Mouse (Mus musculus) ES-Bruce4 (cell line): ENCODE results near the gene Olfr910. TPM values are rescaled to one million over a fixed set of nuclear protein-coding genes. Genes with fewer than 3 reads are reported as not detected.

ENCODE experiments used
- H3K27ac ChIP-seq: 2 replicates; pipeline ENCODE4 v1.5.1; 2012; ENCODE audit warnings: low read length, inconsistent platforms; ENCODE audit not compliant: insufficient read depth
- H3K27me3 ChIP-seq: 2 replicates; pipeline ENCODE4 v1.6.1; 2012; ENCODE audit warnings: mild to moderate bottlenecking, low read length, inconsistent platforms; ENCODE audit not compliant: control insufficient read depth, poor library complexity, insufficient read depth, severe bottlenecking
- H3K36me3 ChIP-seq: 2 replicates; pipeline ENCODE4 v1.6.1; 2012; ENCODE audit warnings: inconsistent platforms, mild to moderate bottlenecking, low read length, moderate library complexity; ENCODE audit not compliant: control insufficient read depth, poor library complexity, insufficient read depth, severe bottlenecking
- H3K4me1 ChIP-seq: one replicate; pipeline ENCODE4 v1.8.1; 2011; ENCODE audit warnings: low read length; ENCODE audit not compliant: control insufficient read depth, insufficient read depth
- H3K4me3 ChIP-seq: 2 replicates; pipeline ENCODE4 v1.5.1; 2011; ENCODE audit warnings: low read depth, mild to moderate bottlenecking, low read length
- H3K9ac ChIP-seq: 2 replicates; pipeline ENCODE4 v1.6.1; 2012; ENCODE audit warnings: low read depth, mild to moderate bottlenecking, inconsistent platforms; ENCODE audit not compliant: poor library complexity, severe bottlenecking
- H3K9me3 ChIP-seq: replicated peaks from 2 replicates; pipeline ENCODE4 v1.6.1; 2012; ENCODE audit warnings: mild to moderate bottlenecking, low read length, inconsistent platforms; ENCODE audit not compliant: control insufficient read depth, poor library complexity, insufficient read depth, severe bottlenecking
- CTCF ChIP-seq: IDR thresholded peaks from one replicate; pipeline ENCODE4 v1.8.1; 2011; ENCODE audit warnings: low read depth, low read length
- EP300 ChIP-seq: IDR thresholded peaks from 2 replicates; pipeline ENCODE4 v1.6.1; 2011; ENCODE audit warnings: low read depth, low read length; ENCODE audit not compliant: insufficient read depth
- POLR2A ChIP-seq: IDR thresholded peaks from one replicate; pipeline ENCODE4 v1.8.1; 2011; ENCODE audit warnings: low read length; ENCODE audit not compliant: insufficient read depth
- polyA plus RNA-seq: library from polyadenylated mRNA; stranded (reverse); fragments of >200 nt; gene quantifications from 2 replicates; pipeline ENCODE4 v1.2.4, GENCODE M21; 2011; ENCODE audit warnings: low read depth; ENCODE audit not compliant: missing spikeins, insufficient read depth, insufficient read length

Gene Olfr910
- not detected in 2 replicates for polyA plus RNA-seq

GRCm38 (mm10) chr9:38537549-38537948, at the start of gene Olfr910:
TSS of gene Olfr910 (plus strand) at chr9:38537849.
- Histone ChIP-seq H3K4me3 (no peak within 1 kb of the TSS), H3K27me3 (no peaks in the 10 kb centered on the region), H3K27ac (no peak within 1 kb of the TSS), H3K36me3 (no peaks in the 10 kb centered on the region), H3K9me3 (0 out of 2 replicates have a peak, but pooled peaks cover 3% of the 10 kb centered on the region), H3K9ac (no peak within 1 kb of the TSS), H3K4me1 (no peaks in the 10 kb centered on the region)
- TF ChIP-seq POLR2A (no peak), CTCF (no peak), EP300 (no peak)

DNA sequence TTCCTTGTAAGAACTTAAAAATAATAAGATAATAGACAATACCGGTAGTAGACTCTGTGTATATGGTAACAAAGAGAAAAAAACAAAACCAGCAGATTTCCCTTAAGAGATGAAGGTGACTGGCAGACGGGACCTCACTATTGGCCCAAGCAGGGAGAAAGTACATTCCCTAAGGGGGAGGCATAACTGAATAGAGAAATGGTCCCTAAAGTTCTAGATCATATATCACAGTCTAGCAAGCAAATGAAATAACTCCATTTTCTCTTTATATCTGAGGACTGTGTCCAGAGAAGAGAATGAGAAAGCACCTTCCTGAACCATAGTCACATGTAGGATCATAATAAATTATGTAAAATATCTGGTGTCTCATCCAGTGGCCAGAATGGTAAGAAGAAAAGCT, 42.1 kb upstream of the Olfr910 start, which contains the start of gene Olfr907:
TSS of gene Olfr907 (plus strand) at position 301 of the 400 bp plus-strand sequence.
- TF ChIP-seq EP300 (no peak), CTCF (no peak), POLR2A (no peak)
- no peak within 1 kb of the TSS for H3K9ac ChIP-seq
- no peaks in the 10 kb centered on the region for H3K36me3 ChIP-seq
- H3K4me1 ChIP-seq, result no peaks in the 10 kb centered on the region
- H3K27me3 ChIP-seq, result no peaks in the 10 kb centered on the region
- H3K9me3 ChIP-seq, result no peaks in the 10 kb centered on the region
- H3K4me3 ChIP-seq, result no peak within 1 kb of the TSS
- no peak within 1 kb of the TSS for H3K27ac ChIP-seq

DNA sequence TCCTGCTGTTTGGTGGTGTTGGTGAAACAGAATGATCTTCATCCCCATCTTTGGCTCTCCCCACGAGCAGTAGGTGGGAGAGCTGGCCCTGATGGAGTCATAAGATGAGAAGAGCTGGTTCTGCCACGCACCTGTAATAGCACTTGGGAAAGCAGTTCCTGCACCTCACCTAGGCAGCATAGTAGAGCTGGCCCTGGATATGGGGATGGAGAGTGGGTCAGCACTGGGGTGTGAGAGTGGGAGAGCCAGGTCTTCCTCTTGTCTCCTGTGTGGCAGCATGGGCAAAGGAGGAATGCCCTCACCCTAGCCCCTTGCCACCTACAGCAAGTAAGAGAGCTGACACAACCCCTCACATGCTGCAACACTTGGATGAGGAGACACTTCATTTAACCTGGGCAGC, 25.3 kb upstream of the Olfr910 start:
- Histone ChIP-seq H3K4me3 (no peak overlapping the region), H3K9me3 (no peaks in the 10 kb centered on the region), H3K36me3 (no peaks in the 10 kb centered on the region), H3K4me1 (no peaks in the 10 kb centered on the region), H3K9ac (no peak overlapping the region), H3K27ac (no peak overlapping the region), H3K27me3 (no peaks in the 10 kb centered on the region)
- TF ChIP-seq CTCF (no peak), POLR2A (no peak), EP300 (no peak)

- TF ChIP-seq CTCF (no peak), EP300 (no peak), POLR2A (no peak)
- no peak within 1 kb of the TSS for H3K4me3 ChIP-seq
- H3K27me3 ChIP-seq, result no peaks in the 10 kb centered on the region
- no peaks in the 10 kb centered on the region for H3K4me1 ChIP-seq
- H3K9me3 ChIP-seq, result no peaks in the 10 kb centered on the region
- H3K9ac ChIP-seq, result no peak within 1 kb of the TSS
- no peak within 1 kb of the TSS for H3K27ac ChIP-seq
- no peaks in the 10 kb centered on the region for H3K36me3 ChIP-seq
These were observed 16.4 kb upstream of the Olfr910 start, which contains the start of gene Olfr911-ps1 for GRCm38 (mm10) chr9:38521280-38521679. TSS of gene Olfr911-ps1 (plus strand) at chr9:38521580.

DNA sequence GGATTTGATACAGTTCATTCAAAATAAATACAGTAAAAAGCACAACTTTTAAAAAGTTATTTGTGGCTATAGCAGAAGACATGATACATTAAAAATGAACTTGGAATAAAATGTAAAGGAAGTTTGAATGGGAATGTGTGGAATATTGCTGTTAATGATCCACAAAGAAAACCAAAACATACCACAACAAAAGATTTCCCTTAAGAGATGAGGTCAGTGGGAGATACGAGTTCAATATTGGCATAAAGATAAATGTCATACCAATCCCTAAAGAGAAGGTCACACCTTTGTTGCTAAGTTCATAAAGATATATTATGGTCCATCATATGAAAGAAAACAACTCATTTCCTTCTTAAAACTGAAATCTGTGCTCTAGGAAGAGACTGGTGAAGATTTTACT, 42.2 kb downstream of the Olfr910 start, which contains the start of gene Olfr912:
TSS of gene Olfr912 (plus strand) at position 301 of the 400 bp plus-strand sequence.
- H3K4me1 ChIP-seq, result no peaks in the 10 kb centered on the region
- no peak within 1 kb of the TSS for H3K27ac ChIP-seq
- no peak within 1 kb of the TSS for H3K9ac ChIP-seq
- TF ChIP-seq EP300 (no peak), CTCF (no peak), POLR2A (no peak)
- H3K9me3 ChIP-seq, result no peaks in the 10 kb centered on the region
- no peaks in the 10 kb centered on the region for H3K27me3 ChIP-seq
- H3K4me3 ChIP-seq, result no peak within 1 kb of the TSS
- no peaks in the 10 kb centered on the region for H3K36me3 ChIP-seq

Other genes starting within 250 kb of the Olfr910 start
- gene Olfr896-ps1, start 246.7 kb upstream of the Olfr910 start, polyA plus RNA-seq, result not detected in 2 replicates
- not detected in 2 replicates for gene Olfr25, start 208.8 kb upstream of the Olfr910 start, polyA plus RNA-seq
- gene Olfr898, start 189.4 kb upstream of the Olfr910 start, polyA plus RNA-seq, result 0.15 TPM in 1 of 2 replicates, not detected in the other
- gene Olfr250, start 171.0 kb upstream of the Olfr910 start, polyA plus RNA-seq, result not detected in 2 replicates
- gene Olfr251, start 160.8 kb upstream of the Olfr910 start, polyA plus RNA-seq, result not detected in 2 replicates
- gene Olfr147, start 136.2 kb upstream of the Olfr910 start, polyA plus RNA-seq, result not detected in 2 replicates
- not detected in 2 replicates for gene Olfr901, start 108.4 kb upstream of the Olfr910 start, polyA plus RNA-seq
- not detected in 2 replicates for gene Olfr902, start 90.2 kb upstream of the Olfr910 start, polyA plus RNA-seq
- not detected in 2 replicates for gene Olfr904, start 74.7 kb upstream of the Olfr910 start, polyA plus RNA-seq
- gene Olfr905, start 66.7 kb upstream of the Olfr910 start, polyA plus RNA-seq, result 0.41 and 0.49 TPM in 2 replicates
- not detected in 2 replicates for gene Olfr906, start 50.8 kb upstream of the Olfr910 start, polyA plus RNA-seq
- gene Olfr907, start 42.0 kb upstream of the Olfr910 start, polyA plus RNA-seq, result not detected in 2 replicates
- not detected in 2 replicates for gene Olfr911-ps1, start 16.3 kb upstream of the Olfr910 start, polyA plus RNA-seq
- 0.13 and 0.21 TPM in 2 replicates for gene Olfr912, start 42.3 kb downstream of the Olfr910 start, polyA plus RNA-seq
- not detected in 2 replicates for gene Olfr913, start 54.9 kb downstream of the Olfr910 start, polyA plus RNA-seq
- not detected in 2 replicates for gene Olfr914, start 67.3 kb downstream of the Olfr910 start, polyA plus RNA-seq
- gene Olfr916, start 122.0 kb downstream of the Olfr910 start, polyA plus RNA-seq, result not detected in 2 replicates
- not detected in 2 replicates for gene Olfr917, start 128.0 kb downstream of the Olfr910 start, polyA plus RNA-seq
- not detected in 2 replicates for gene Olfr918, start 136.8 kb downstream of the Olfr910 start, polyA plus RNA-seq
- gene Olfr919, start 165.8 kb downstream of the Olfr910 start, polyA plus RNA-seq, result not detected in 2 replicates
- gene Vwa5a, start 180.4 kb downstream of the Olfr910 start, polyA plus RNA-seq, result 72.4 and 74.2 TPM in 2 replicates
- 0.37 and 0.43 TPM in 2 replicates for gene Olfr920, start 214.4 kb downstream of the Olfr910 start, polyA plus RNA-seq
- not detected in 2 replicates for gene Olfr921, start 235.2 kb downstream of the Olfr910 start, polyA plus RNA-seq